Mouse (Mus musculus): Measurements from ENCODE around the gene Hook1.

GRCm38 (mm10) chr4:95938701-95939100, 28.3 kb upstream of the Hook1 start:
- TF ChIP-seq CTCF (conservative IDR thresholded peaks at IDR 0.05; ENCODE audit: insufficient read depth, insufficient read length, low read depth, low read length) (no peak), POLR2A (IDR thresholded peaks at IDR 0.05; ENCODE audit: low read depth, low read length) (no peak)
